Mouse (Mus musculus): ENCODE data around the gene Qprt. TPM values are rescaled to one million over a fixed set of nuclear protein-coding genes. Genes with fewer than 3 reads are reported as not detected.

The Qprt gene
- polyA plus RNA-seq, 2 experiments = 4.3 to 6.0 TPM

DNA sequence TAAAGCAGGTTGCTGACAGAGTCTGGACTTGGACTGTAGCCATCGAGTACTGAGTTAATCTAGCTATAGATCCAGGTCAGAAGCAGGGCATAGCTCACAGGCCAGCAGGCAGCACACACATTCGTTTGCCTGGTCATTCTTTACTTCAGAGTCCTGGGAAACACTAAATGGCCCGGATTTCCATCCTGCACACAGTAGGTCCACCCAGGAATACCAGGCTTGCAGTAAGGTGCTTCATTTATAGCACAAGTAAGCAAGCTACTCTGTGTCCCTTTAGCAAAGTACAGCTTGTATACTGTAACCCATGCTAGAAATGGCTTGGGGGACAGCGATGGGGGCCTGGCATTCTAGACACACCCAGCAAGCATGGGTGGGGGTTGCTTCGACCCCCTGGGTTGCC lies 17.5 kb upstream of the Qprt start:
- DNase-seq (ENCODE audit: low spot score) = no peak
- no peak for TF ChIP-seq POLR2A (IDR thresholded peaks at IDR 0.05; ENCODE audit: borderline replicate concordance, extremely low read depth, insufficient read depth, insufficient read length)
- H3K9me3 ChIP-seq (ENCODE audit: control insufficient read depth, low read length) = no peaks in the 10 kb centered on the region
- no peaks in the 10 kb centered on the region for H3K27me3 ChIP-seq (ENCODE audit: control insufficient read depth, insufficient read depth, low read length)
- no peaks in the 10 kb centered on the region for H3K4me1 ChIP-seq (ENCODE audit: control insufficient read depth, insufficient read depth, low read length)
- H3K36me3 ChIP-seq (ENCODE audit: control insufficient read depth, insufficient read depth, low read length) = no peaks in the 10 kb centered on the region
- ATAC-seq (ENCODE audit: low FRiP score, low read depth) = no peak
- H3K9ac ChIP-seq (ENCODE audit: low read depth, low read length, severe bottlenecking) = no peak overlapping the region
- no peak overlapping the region for H3K4me3 ChIP-seq (replicated peaks; ENCODE audit: low read length)
- H3K27ac ChIP-seq (replicated peaks; ENCODE audit: low read depth, low read length) = no peak overlapping the region
- whole genome bisulfite sequencing = 64% methylated on average over 5 of the region's 5 CpGs
- no peak overlapping the region for H3K4me2 ChIP-seq (replicated peaks; ENCODE audit: low read depth, low read length, severe bottlenecking)

GRCm38 (mm10) chr7:127139100-127139499 lies 17.1 kb upstream of the Qprt start:
- DNase-seq (ENCODE audit: low spot score) (no peak), ATAC-seq (ENCODE audit: low FRiP score, low read depth) (no peak)
- Histone ChIP-seq H3K4me2 (replicated peaks; ENCODE audit: low read depth, low read length, severe bottlenecking) (no peak overlapping the region), H3K4me3 (replicated peaks; ENCODE audit: low read length) (no peak overlapping the region), H3K27me3 (ENCODE audit: control insufficient read depth, insufficient read depth, low read length) (no peaks in the 10 kb centered on the region), H3K27ac (replicated peaks; ENCODE audit: low read depth, low read length) (no peak overlapping the region), H3K9ac (ENCODE audit: low read depth, low read length, severe bottlenecking) (no peak overlapping the region), H3K9me3 (ENCODE audit: control insufficient read depth, low read length) (no peaks in the 10 kb centered on the region), H3K36me3 (ENCODE audit: control insufficient read depth, insufficient read depth, low read length) (no peaks in the 10 kb centered on the region), H3K4me1 (ENCODE audit: control insufficient read depth, insufficient read depth, low read length) (no peaks in the 10 kb centered on the region)
- TF ChIP-seq POLR2A (IDR thresholded peaks at IDR 0.05; ENCODE audit: borderline replicate concordance, extremely low read depth, insufficient read depth, insufficient read length) = no peak
- WGBS = 88% methylated on average over 7 of the region's 7 CpGs

- 68% methylated on average over 9 of the region's 9 CpGs for WGBS
Measured at GRCm38 (mm10) chr7:127137262-127138017, 15.4 kb upstream of the Qprt start, which contains the start of gene Spn. Gene Spn, minus strand, starts transcription at chr7:127137823.

GRCm38 (mm10) chr7:127136181-127137071 lies 14.4 kb upstream of the Qprt start:
- no peaks in the 10 kb centered on the region for H3K27me3 ChIP-seq (ENCODE audit: control insufficient read depth, insufficient read depth, low read length)
- H3K9me3 ChIP-seq (ENCODE audit: control insufficient read depth, low read length) = no peaks in the 10 kb centered on the region
- no peak for ATAC-seq (ENCODE audit: low FRiP score, low read depth)
- no peak overlapping the region for H3K9ac ChIP-seq (ENCODE audit: low read depth, low read length, severe bottlenecking)
- TF ChIP-seq POLR2A (IDR thresholded peaks at IDR 0.05; ENCODE audit: borderline replicate concordance, extremely low read depth, insufficient read depth, insufficient read length) = no peak
- no peaks in the 10 kb centered on the region for H3K4me1 ChIP-seq (ENCODE audit: control insufficient read depth, insufficient read depth, low read length)
- no peak for DNase-seq (ENCODE audit: low spot score)
- H3K4me2 ChIP-seq (replicated peaks; ENCODE audit: low read depth, low read length, severe bottlenecking) = no peak overlapping the region
- no peak overlapping the region for H3K4me3 ChIP-seq (replicated peaks; ENCODE audit: low read length)
- 77% methylated on average over 22 of the region's 22 CpGs for WGBS
- no peak overlapping the region for H3K27ac ChIP-seq (replicated peaks; ENCODE audit: low read depth, low read length)
- H3K36me3 ChIP-seq (ENCODE audit: control insufficient read depth, insufficient read depth, low read length) = no peaks in the 10 kb centered on the region

More at GRCm38 (mm10) chr7:127137262-127138017, 15.4 kb upstream of the Qprt start, which contains the start of gene Spn:
- DNase-seq (ENCODE audit: low spot score) (no peak), ATAC-seq (ENCODE audit: low FRiP score, low read depth) (no peak)
- no peak within 1 kb of the TSS for H3K27ac ChIP-seq (replicated peaks; ENCODE audit: low read depth, low read length)
- TF ChIP-seq POLR2A (IDR thresholded peaks at IDR 0.05; ENCODE audit: borderline replicate concordance, extremely low read depth, insufficient read depth, insufficient read length) = no peak
- no peak within 1 kb of the TSS for H3K9ac ChIP-seq (ENCODE audit: low read depth, low read length, severe bottlenecking)
- no peaks in the 10 kb centered on the region for H3K9me3 ChIP-seq (ENCODE audit: control insufficient read depth, low read length)
- no peaks in the 10 kb centered on the region for H3K27me3 ChIP-seq (ENCODE audit: control insufficient read depth, insufficient read depth, low read length)
- H3K36me3 ChIP-seq (ENCODE audit: control insufficient read depth, insufficient read depth, low read length) = no peaks in the 10 kb centered on the region
- H3K4me3 ChIP-seq (replicated peaks; ENCODE audit: low read length) = no peak within 1 kb of the TSS
- H3K4me1 ChIP-seq (ENCODE audit: control insufficient read depth, insufficient read depth, low read length) = no peaks in the 10 kb centered on the region
- no peak within 1 kb of the TSS for H3K4me2 ChIP-seq (replicated peaks; ENCODE audit: low read depth, low read length, severe bottlenecking)

DNA sequence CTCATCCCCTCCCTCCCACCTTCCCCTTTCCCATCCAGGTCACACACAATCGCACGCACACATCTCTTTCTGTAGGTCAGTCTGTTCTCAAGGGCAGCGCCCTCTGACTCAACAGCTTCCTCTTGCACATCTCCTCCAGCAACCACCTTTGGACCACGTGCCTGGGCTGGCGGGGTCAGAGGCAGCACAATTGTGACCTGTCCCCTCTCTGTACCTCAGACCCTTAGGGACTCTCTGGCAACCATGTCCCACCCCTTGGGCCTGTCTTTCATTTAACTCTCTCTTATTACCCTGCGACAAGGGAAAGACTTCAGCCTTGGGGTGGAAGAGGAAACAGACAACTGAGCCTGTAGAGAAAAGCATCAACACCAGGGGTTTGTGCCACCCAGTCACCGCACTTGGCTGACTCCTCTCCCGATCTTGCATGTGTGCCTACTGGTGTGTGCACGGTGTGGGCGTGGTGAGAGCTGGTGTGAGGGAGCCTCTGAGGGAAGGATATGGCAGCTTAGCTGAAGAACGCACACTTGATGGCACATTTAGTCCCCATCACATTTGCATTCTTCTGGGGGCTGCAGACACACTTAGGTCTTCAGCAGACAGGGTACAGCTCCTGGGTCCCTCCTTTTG lies 12.9 kb upstream of the Qprt start:
- Histone ChIP-seq H3K36me3 (ENCODE audit: control insufficient read depth, insufficient read depth, low read length) (no peaks in the 10 kb centered on the region), H3K27me3 (ENCODE audit: control insufficient read depth, insufficient read depth, low read length) (no peaks in the 10 kb centered on the region), H3K4me1 (ENCODE audit: control insufficient read depth, insufficient read depth, low read length) (no peaks in the 10 kb centered on the region), H3K4me3 (replicated peaks; ENCODE audit: low read length) (no peak overlapping the region), H3K27ac (replicated peaks; ENCODE audit: low read depth, low read length) (no peak overlapping the region), H3K9me3 (ENCODE audit: control insufficient read depth, low read length) (no peaks in the 10 kb centered on the region), H3K4me2 (replicated peaks; ENCODE audit: low read depth, low read length, severe bottlenecking) (no peak overlapping the region), H3K9ac (ENCODE audit: low read depth, low read length, severe bottlenecking) (no peak overlapping the region)
- no peak for DNase-seq (ENCODE audit: low spot score)
- no peak for ATAC-seq (ENCODE audit: low FRiP score, low read depth)
- 85% methylated on average over 11 of the region's 11 CpGs for WGBS
- TF ChIP-seq POLR2A (IDR thresholded peaks at IDR 0.05; ENCODE audit: borderline replicate concordance, extremely low read depth, insufficient read depth, insufficient read length) = no peak

Measured in limb, embryonic 14.5 days (tissue).